Mouse (Mus musculus): ENCODE measurements around the gene Pla2g4e. TPM values are rescaled to one million over a fixed set of nuclear protein-coding genes. Genes with fewer than 3 reads are reported as not detected.
A peak's percentile ranks its signal among the peaks of the same experiment; 100 is the strongest.

Gene Pla2g4e
- polyA plus RNA-seq, 1 experiment from 2014 or later = 0.21 TPM

GRCm38 (mm10) chr2:120144390-120144789, 100.7 kb downstream of the Pla2g4e start:
- no peaks in the 10 kb centered on the region for H3K4me1 ChIP-seq (replicated peaks)
- no peak for DNase-seq (ENCODE audit: low spot score)
- 87% methylated on average over 4 of the region's 4 CpGs for WGBS
- H3K36me3 ChIP-seq = no peaks in the 10 kb centered on the region
- no peak overlapping the region for H3K27ac ChIP-seq
- H3K4me3 ChIP-seq = no peak overlapping the region
- no peaks in the 10 kb centered on the region for H3K27me3 ChIP-seq (ENCODE audit: insufficient read depth, poor library complexity, severe bottlenecking)
- no peaks in the 10 kb centered on the region for H3K9me3 ChIP-seq

GRCm38 (mm10) chr2:120142336-120142735, 102.8 kb downstream of the Pla2g4e start:
- Histone ChIP-seq H3K27me3 (ENCODE audit: insufficient read depth, poor library complexity, severe bottlenecking) (no peaks in the 10 kb centered on the region), H3K36me3 (no peaks in the 10 kb centered on the region), H3K9me3 (no peaks in the 10 kb centered on the region), H3K4me1 (replicated peaks) (no peaks in the 10 kb centered on the region), H3K27ac (no peak overlapping the region), H3K4me3 (no peak overlapping the region)
- WGBS = 89% methylated on average over 5 of the region's 5 CpGs
- DNase-seq (ENCODE audit: low spot score) = no peak

- WGBS = 95% methylated on average over 1 of the region's 1 CpGs
- no peak for DNase-seq (ENCODE audit: low spot score)
- no peak overlapping the region for H3K27ac ChIP-seq
Measured at GRCm38 (mm10) chr2:120141671-120142070, 103.5 kb downstream of the Pla2g4e start.

GRCm38 (mm10) chr2:120140326-120140725, 104.8 kb downstream of the Pla2g4e start:
- Histone ChIP-seq H3K9me3 (no peaks in the 10 kb centered on the region), H3K4me3 (no peak overlapping the region), H3K4me1 (replicated peaks) (0 out of 2 replicates have a peak, but pooled peaks cover 4% of the 10 kb centered on the region), H3K27me3 (ENCODE audit: insufficient read depth, poor library complexity, severe bottlenecking) (no peaks in the 10 kb centered on the region), H3K27ac (no peak overlapping the region), H3K36me3 (no peaks in the 10 kb centered on the region)
- 91% methylated on average over 5 of the region's 5 CpGs for WGBS
- DNase-seq (ENCODE audit: low spot score) = no peak

More at GRCm38 (mm10) chr2:120141671-120142070, 103.5 kb downstream of the Pla2g4e start:
- no peak overlapping the region for H3K4me3 ChIP-seq
- no peaks in the 10 kb centered on the region for H3K27me3 ChIP-seq (ENCODE audit: insufficient read depth, poor library complexity, severe bottlenecking)
- H3K36me3 ChIP-seq = no peaks in the 10 kb centered on the region
- 0 out of 2 replicates have a peak, but pooled peaks cover 1% of the 10 kb centered on the region for H3K4me1 ChIP-seq (replicated peaks)
- H3K9me3 ChIP-seq = no peaks in the 10 kb centered on the region

GRCm38 (mm10) chr2:120139091-120139490, 106.0 kb downstream of the Pla2g4e start:
- 82% methylated on average over 1 of the region's 1 CpGs for WGBS
- H3K4me3 ChIP-seq = no peak overlapping the region
- H3K27me3 ChIP-seq (ENCODE audit: insufficient read depth, poor library complexity, severe bottlenecking) = no peaks in the 10 kb centered on the region
- no peak for DNase-seq (ENCODE audit: low spot score)
- H3K36me3 ChIP-seq = no peaks in the 10 kb centered on the region
- peaks cover 4% of the 10 kb centered on the region; the same call in 1 of the 2 replicates for H3K4me1 ChIP-seq (replicated peaks)
- no peak overlapping the region for H3K27ac ChIP-seq
- H3K9me3 ChIP-seq = no peaks in the 10 kb centered on the region

GRCm38 (mm10) chr2:120137281-120137680, 107.9 kb downstream of the Pla2g4e start:
- DNase-seq (ENCODE audit: low spot score) = no peak
- H3K9me3 ChIP-seq = no peaks in the 10 kb centered on the region
- no peak overlapping the region for H3K4me3 ChIP-seq
- H3K27ac ChIP-seq = no peak overlapping the region
- WGBS = 79% methylated on average over 5 of the region's 5 CpGs
- H3K36me3 ChIP-seq = no peaks in the 10 kb centered on the region
- peaks cover 4% of the 10 kb centered on the region; the same call in 1 of the 2 replicates for H3K4me1 ChIP-seq (replicated peaks)
- no peaks in the 10 kb centered on the region for H3K27me3 ChIP-seq (ENCODE audit: insufficient read depth, poor library complexity, severe bottlenecking)

- Histone ChIP-seq H3K36me3 (no peaks in the 10 kb centered on the region), H3K27ac (no peak overlapping the region), H3K9me3 (no peaks in the 10 kb centered on the region), H3K4me3 (no peak overlapping the region), H3K4me1 (replicated peaks) (peaks cover 5% of the 10 kb centered on the region), H3K27me3 (ENCODE audit: insufficient read depth, poor library complexity, severe bottlenecking) (no peaks in the 10 kb centered on the region)
- DNase-seq (ENCODE audit: low spot score) = no peak
Measured at GRCm38 (mm10) chr2:120134453-120135075, 110.6 kb downstream of the Pla2g4e start.

GRCm38 (mm10) chr2:120131881-120132280, 113.3 kb downstream of the Pla2g4e start:
- H3K27ac ChIP-seq = no peak overlapping the region
- H3K4me1 ChIP-seq (replicated peaks) = peaks cover 14% of the 10 kb centered on the region
- no peak for DNase-seq (ENCODE audit: low spot score)
- no peaks in the 10 kb centered on the region for H3K27me3 ChIP-seq (ENCODE audit: insufficient read depth, poor library complexity, severe bottlenecking)
- no peak overlapping the region for H3K4me3 ChIP-seq
- H3K36me3 ChIP-seq = no peaks in the 10 kb centered on the region
- H3K9me3 ChIP-seq = no peaks in the 10 kb centered on the region
- WGBS = 94% methylated on average over 1 of the region's 1 CpGs

- H3K9me3 ChIP-seq = no peaks in the 10 kb centered on the region
- H3K27ac ChIP-seq = 0 out of 2 replicates have a peak overlapping the region, but pooled peaks have one; percentile 24
- H3K4me1 ChIP-seq (replicated peaks) = peaks cover 11% of the 10 kb centered on the region
- WGBS = 62% methylated on average over 8 of the region's 8 CpGs
- H3K27me3 ChIP-seq (ENCODE audit: insufficient read depth, poor library complexity, severe bottlenecking) = no peaks in the 10 kb centered on the region
- no peak overlapping the region for H3K4me3 ChIP-seq
- no peak for DNase-seq (ENCODE audit: low spot score)
- no peaks in the 10 kb centered on the region for H3K36me3 ChIP-seq
Measured at GRCm38 (mm10) chr2:120129252-120129908, 115.8 kb downstream of the Pla2g4e start.

GRCm38 (mm10) chr2:120128611-120129051, 116.5 kb downstream of the Pla2g4e start:
- H3K9me3 ChIP-seq = no peaks in the 10 kb centered on the region
- peaks cover 11% of the 10 kb centered on the region; the same call in 1 of the 2 replicates for H3K4me1 ChIP-seq (replicated peaks)
- no peaks in the 10 kb centered on the region for H3K27me3 ChIP-seq (ENCODE audit: insufficient read depth, poor library complexity, severe bottlenecking)
- no peak overlapping the region; the same call in 1 of the 2 replicates for H3K27ac ChIP-seq
- H3K4me3 ChIP-seq = no peak overlapping the region
- WGBS = 47% methylated on average over 1 of the region's 1 CpGs
- no peaks in the 10 kb centered on the region for H3K36me3 ChIP-seq
- no peak for DNase-seq (ENCODE audit: low spot score)

GRCm38 (mm10) chr2:120128011-120128410, 117.1 kb downstream of the Pla2g4e start:
- Histone ChIP-seq H3K4me3 (no peak overlapping the region), H3K36me3 (no peaks in the 10 kb centered on the region), H3K27me3 (ENCODE audit: insufficient read depth, poor library complexity, severe bottlenecking) (no peaks in the 10 kb centered on the region), H3K4me1 (replicated peaks) (peaks cover 11% of the 10 kb centered on the region; the same call in 1 of the 2 replicates), H3K27ac (no peak overlapping the region), H3K9me3 (no peaks in the 10 kb centered on the region)
- no peak for DNase-seq (ENCODE audit: low spot score)

GRCm38 (mm10) chr2:120126901-120127300, 118.2 kb downstream of the Pla2g4e start:
- H3K27me3 ChIP-seq (ENCODE audit: insufficient read depth, poor library complexity, severe bottlenecking) = no peaks in the 10 kb centered on the region
- peaks cover 11% of the 10 kb centered on the region; the same call in 1 of the 2 replicates for H3K4me1 ChIP-seq (replicated peaks)
- H3K27ac ChIP-seq = no peak overlapping the region
- no peak overlapping the region for H3K4me3 ChIP-seq
- H3K36me3 ChIP-seq = no peaks in the 10 kb centered on the region
- DNase-seq (ENCODE audit: low spot score) = no peak
- no peaks in the 10 kb centered on the region for H3K9me3 ChIP-seq
- 78% methylated on average over 1 of the region's 1 CpGs for WGBS

GRCm38 (mm10) chr2:120126408-120126807, 118.7 kb downstream of the Pla2g4e start:
- H3K27ac ChIP-seq = no peak overlapping the region
- no peaks in the 10 kb centered on the region for H3K27me3 ChIP-seq (ENCODE audit: insufficient read depth, poor library complexity, severe bottlenecking)
- 89% methylated on average over 4 of the region's 4 CpGs for WGBS
- DNase-seq (ENCODE audit: low spot score) = no peak
- H3K9me3 ChIP-seq = no peaks in the 10 kb centered on the region
- peaks cover 11% of the 10 kb centered on the region; the same call in 1 of the 2 replicates for H3K4me1 ChIP-seq (replicated peaks)
- no peak overlapping the region for H3K4me3 ChIP-seq
- no peaks in the 10 kb centered on the region for H3K36me3 ChIP-seq

Measured in hindbrain, embryonic 10.5 days (tissue).